ENCODE assay signal across 1 mouse cellular context in the genomic region with DNA sequence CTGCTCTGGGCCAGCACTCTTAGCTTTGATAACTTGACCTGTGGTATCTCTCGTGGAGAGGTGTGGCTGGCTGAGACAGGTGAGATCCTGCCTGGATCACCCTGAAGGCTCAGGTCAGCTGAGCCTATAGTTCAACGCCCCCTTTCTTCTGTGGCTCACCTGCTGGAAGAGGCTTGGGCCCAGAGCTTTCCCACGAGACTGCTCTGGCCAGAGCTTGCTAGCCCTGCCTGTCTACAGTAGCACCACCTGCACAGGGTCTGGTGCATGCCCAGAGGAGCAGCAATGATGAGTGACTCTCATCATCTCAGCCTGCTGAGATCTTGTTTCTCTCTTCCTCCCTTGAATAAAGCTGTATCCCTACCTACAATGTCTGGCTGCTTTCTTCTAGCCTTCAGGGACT.
TF ChIP-seq lines count a peak whose summit lies in the region.

No protein-coding gene starts in this region.

TF ChIP-seq in myocyte, 11 proteins besides CTCF, POLR2A, EP300 and RAD21:
- TF ChIP-seq POLR2AphosphoS2 (IDR thresholded peaks at IDR 0.05; ENCODE audit: insufficient read length, low read depth) (peak; percentile 73), SRF (IDR thresholded peaks at IDR 0.05; ENCODE audit: control insufficient read depth, insufficient read length, low read depth) (no peak), USF1 (IDR thresholded peaks at IDR 0.05; ENCODE audit: low read depth) (no peak), REST (IDR thresholded peaks at IDR 0.05; ENCODE audit: insufficient read depth, insufficient read length) (no peak), MAX (IDR thresholded peaks at IDR 0.05; ENCODE audit: low read depth) (no peak)
